Mouse (Mus musculus): Measurements from ENCODE around the gene 1810009A15Rik.

GRCm38 (mm10) chr19:8875031-8875430 lies 13.6 kb upstream of the 1810009A15Rik start:
- no peak for TF ChIP-seq CTCF (IDR thresholded peaks at IDR 0.05; ENCODE audit: control insufficient read depth, insufficient read depth, low read length)
- no peak for TF ChIP-seq POLR2A (IDR thresholded peaks at IDR 0.05; ENCODE audit: borderline replicate concordance, control insufficient read depth, low read depth, low read length)

All from bone marrow, adult 2 months (tissue).